Comparison of ENCODE assay signal across 13 mouse cellular contexts in genomic region chr2:53038737-53039136, GRCm38 (mm10).
DNase-seq lines count a peak whose midpoint lies in the region; ATAC-seq and TF ChIP-seq lines count a peak whose summit lies in the region.
"Had no signal": no experiment of that assay in that cellular context is flagged by ENCODE, and none has a peak within 500 bp of the region (broad histone marks: within the 10 kb centered on the region; RNA-seq: fewer than 3 reads in every experiment).

No protein-coding gene starts in this region.

- H3K9ac ChIP-seq in intestine, embryonic 14.5 days (ENCODE audit: low read length): no peak overlapping the region
- H3K9ac ChIP-seq in intestine, postnatal 0 days (ENCODE audit: low read depth, low read length): no peak overlapping the region
- peak overlapping the region; percentile 7 for H3K9ac ChIP-seq in forebrain, embryonic 16.5 days (replicated peaks; ENCODE audit: low read depth, low read length)
- no peak overlapping the region for H3K9ac ChIP-seq in stomach, embryonic 15.5 days

- TF ChIP-seq CTCF in intestine, postnatal 0 days (IDR thresholded peaks at IDR 0.05; ENCODE audit: low read depth): no peak

- no peak overlapping the region for H3K4me2 ChIP-seq in intestine, embryonic 14.5 days (ENCODE audit: low read length)
- H3K4me2 ChIP-seq in intestine, postnatal 0 days (replicated peaks; ENCODE audit: low read depth): no peak overlapping the region
- H3K4me2 ChIP-seq in forebrain, embryonic 16.5 days (ENCODE audit: low read length): no peak overlapping the region
- no peak overlapping the region for H3K4me2 ChIP-seq in stomach, embryonic 15.5 days

- peak; percentile 40; the same call in 1 of the 2 replicates for ATAC-seq in intestine, embryonic 14.5 days (replicated peaks; ENCODE audit: low FRiP score, low TSS enrichment, low read depth)
- no peak for ATAC-seq in intestine, postnatal 0 days
- peak; percentile 32; the same call in 1 of the 2 replicates for ATAC-seq in forebrain, embryonic 16.5 days
- ATAC-seq in stomach, embryonic 15.5 days (ENCODE audit: insufficient read depth, low FRiP score, low read depth): no peak
- ATAC-seq: activated CD4-positive, CD25-positive, alpha-beta regulatory T cell, adult 4 months had no signal

- H3K36me3 ChIP-seq in intestine, embryonic 14.5 days (ENCODE audit: control insufficient read depth, insufficient read depth, low read length): no peaks in the 10 kb centered on the region; the same call in 1 of the 2 replicates
- no peaks in the 10 kb centered on the region for H3K36me3 ChIP-seq in intestine, postnatal 0 days (ENCODE audit: control insufficient read depth, insufficient read depth)
- peaks cover 8% of the 10 kb centered on the region; the same call in 1 of the 2 replicates for H3K36me3 ChIP-seq in forebrain, embryonic 16.5 days (ENCODE audit: control insufficient read depth, insufficient read depth)
- H3K36me3 ChIP-seq in midbrain, embryonic 10.5 days: peaks cover 21% of the 10 kb centered on the region
- 0 out of 2 replicates have a peak, but pooled peaks cover 2% of the 10 kb centered on the region for H3K36me3 ChIP-seq in stomach, embryonic 15.5 days
- H3K36me3 ChIP-seq: G1E had no signal

- no peaks in the 10 kb centered on the region for H3K27me3 ChIP-seq in intestine, embryonic 14.5 days (replicated peaks; ENCODE audit: control insufficient read depth, insufficient read depth, low read length)
- H3K27me3 ChIP-seq in intestine, postnatal 0 days (replicated peaks; ENCODE audit: control insufficient read depth, insufficient read depth, low read length): no peaks in the 10 kb centered on the region
- H3K27me3 ChIP-seq in forebrain, embryonic 16.5 days (replicated peaks; ENCODE audit: control insufficient read depth, insufficient read depth, low read length): no peaks in the 10 kb centered on the region
- H3K27me3 ChIP-seq in midbrain, embryonic 10.5 days (ENCODE audit: low read depth, poor library complexity, severe bottlenecking): no peaks in the 10 kb centered on the region
- no peaks in the 10 kb centered on the region for H3K27me3 ChIP-seq in stomach, embryonic 15.5 days (replicated peaks)

- peak overlapping the region; percentile 62 for H3K27ac ChIP-seq in intestine, embryonic 14.5 days (ENCODE audit: low read depth)
- no peak overlapping the region for H3K27ac ChIP-seq in intestine, postnatal 0 days (ENCODE audit: low read depth, low read length)
- peak overlapping the region; percentile 10; the same call in 1 of the 2 replicates for H3K27ac ChIP-seq in forebrain, embryonic 16.5 days (ENCODE audit: low read length)
- H3K27ac ChIP-seq in midbrain, embryonic 10.5 days (replicated peaks): peak overlapping the region; percentile 59
- 0 out of 2 replicates have a peak overlapping the region, but pooled peaks have one; percentile 49 for H3K27ac ChIP-seq in stomach, embryonic 15.5 days
- H3K27ac ChIP-seq: heart, adult 2 months had no signal

- WGBS in intestine, embryonic 14.5 days: 18% methylated on average over 9 of the region's 9 CpGs
- 53% methylated on average over 9 of the region's 9 CpGs for WGBS in intestine, postnatal 0 days
- 7% methylated on average over 9 of the region's 9 CpGs for WGBS in forebrain, embryonic 16.5 days
- WGBS in midbrain, embryonic 10.5 days: 23% methylated on average over 9 of the region's 9 CpGs
- 35% methylated on average over 9 of the region's 9 CpGs for WGBS in stomach, embryonic 15.5 days

- H3K4me1 ChIP-seq in intestine, embryonic 14.5 days (replicated peaks; ENCODE audit: control insufficient read depth, insufficient read depth, low read length): peaks cover 12% of the 10 kb centered on the region
- H3K4me1 ChIP-seq in intestine, postnatal 0 days (replicated peaks; ENCODE audit: control insufficient read depth, insufficient read depth, low read length): no peaks in the 10 kb centered on the region; the same call in 1 of the 2 replicates
- H3K4me1 ChIP-seq in forebrain, embryonic 16.5 days (replicated peaks; ENCODE audit: control insufficient read depth, insufficient read depth, low read length): peaks cover 17% of the 10 kb centered on the region
- peaks cover 29% of the 10 kb centered on the region for H3K4me1 ChIP-seq in midbrain, embryonic 10.5 days
- H3K4me1 ChIP-seq in stomach, embryonic 15.5 days: 0 out of 2 replicates have a peak, but pooled peaks cover 3% of the 10 kb centered on the region

- H3K9me3 ChIP-seq in intestine, embryonic 14.5 days (ENCODE audit: control insufficient read depth, low read length): no peaks in the 10 kb centered on the region
- no peaks in the 10 kb centered on the region for H3K9me3 ChIP-seq in intestine, postnatal 0 days (ENCODE audit: control insufficient read depth)
- no peaks in the 10 kb centered on the region for H3K9me3 ChIP-seq in forebrain, embryonic 16.5 days (ENCODE audit: control insufficient read depth, low read length)
- H3K9me3 ChIP-seq in midbrain, embryonic 10.5 days (replicated peaks): no peaks in the 10 kb centered on the region
- no peaks in the 10 kb centered on the region for H3K9me3 ChIP-seq in stomach, embryonic 15.5 days
- H3K9me3 ChIP-seq: G1E had no signal

- H3K4me3 ChIP-seq in intestine, embryonic 14.5 days (ENCODE audit: low read depth, low read length): no peak overlapping the region
- H3K4me3 ChIP-seq in intestine, postnatal 0 days (ENCODE audit: low read depth, low read length): no peak overlapping the region
- no peak overlapping the region for H3K4me3 ChIP-seq in forebrain, embryonic 16.5 days (replicated peaks; ENCODE audit: low read length)
- no peak overlapping the region for H3K4me3 ChIP-seq in midbrain, embryonic 10.5 days
- no peak overlapping the region for H3K4me3 ChIP-seq in stomach, embryonic 15.5 days (replicated peaks)
- H3K4me3 ChIP-seq: heart, adult 2 months had no signal

- DNase-seq in intestine, embryonic 14.5 days (ENCODE audit: low spot score): no peak
- peak; percentile 29 for DNase-seq in midbrain, embryonic 10.5 days (ENCODE audit: low spot score)
- DNase-seq in gastrocnemius, adult 8-10 months (ENCODE audit: low spot score in 2 of 2): no peak
- no peak for DNase-seq in thymus, postnatal 10 days (ENCODE audit: low spot score in 2 of 2)
- DNase-seq in testis, postnatal 14 days (ENCODE audit: low spot score): no peak
- DNase-seq: cerebellum, postnatal 14 days; heart, adult 2 months; kidney, postnatal 10 days had no signal

Comparison
In these comparisons a context has a peak if more than half of its experiments do, and no peak if none do; other contexts are left out.
1. ATAC-seq: peak in intestine, embryonic 14.5 days (single experiment) and forebrain, embryonic 16.5 days (single experiment); none in intestine, postnatal 0 days (single experiment) and stomach, embryonic 15.5 days (single experiment).